Mouse (Mus musculus) lung, embryonic 16.5 days (tissue): Measurements from ENCODE around the gene Gsdma2. TPM values are rescaled to one million over a fixed set of nuclear protein-coding genes. Genes with fewer than 3 reads are reported as not detected.
"Not testable (repeated sequence)": the region's sequence is repeated elsewhere in the genome, so short reads cannot be mapped to it uniquely, and the experiment has no call there.

Source experiments
- ATAC-seq: fragments of 200-750 bp; cut with Nextera tagmentation; 2 replicates; pipeline ENCODE4 v1.8.0; 2017; ENCODE audit warnings: low read depth, mild to moderate bottlenecking, moderate library complexity
- H3K27ac ChIP-seq: fragments of 300-500 bp; sonication (generic); 2 replicates; pipeline ENCODE4 v1.5.1; 2014; ENCODE audit warnings: mild to moderate bottlenecking, control low read depth, low read length
- H3K27me3 ChIP-seq: fragments of 300-500 bp; sonication (generic); 2 replicates; pipeline ENCODE4 v1.6.1; 2014; ENCODE audit warnings: low read depth, low read length, mixed read lengths; ENCODE audit not compliant: control insufficient read depth, insufficient read depth
- H3K36me3 ChIP-seq: fragments of 300-500 bp; sonication (generic); 2 replicates; pipeline ENCODE4 v1.6.1; 2014; ENCODE audit warnings: low read length; ENCODE audit not compliant: control insufficient read depth, insufficient read depth
- H3K4me1 ChIP-seq: fragments of 300-500 bp; sonication (generic); replicated peaks from 2 replicates; pipeline ENCODE4 v1.6.1; 2014; ENCODE audit warnings: low read length, mixed read lengths; ENCODE audit not compliant: control insufficient read depth, insufficient read depth
- H3K4me2 ChIP-seq: fragments of 300-500 bp; sonication (generic); 2 replicates; pipeline ENCODE4 v1.6.1; 2014; ENCODE audit warnings: low read depth, low read length, control low read depth
- H3K4me3 ChIP-seq: fragments of 300-500 bp; sonication (generic); 2 replicates; pipeline ENCODE4 v1.5.1; 2014; ENCODE audit warnings: mild to moderate bottlenecking, low read length, control low read depth
- H3K9ac ChIP-seq: fragments of 300-500 bp; sonication (generic); 2 replicates; pipeline ENCODE4 v1.6.1; 2014; ENCODE audit warnings: low read length, control low read depth
- H3K9me3 ChIP-seq: fragments of 300-500 bp; sonication (generic); 2 replicates; pipeline ENCODE4 v1.6.1; 2016; ENCODE audit warnings: low read length; ENCODE audit not compliant: control insufficient read depth
- WGBS: fragments of 180-500 bp; shearing (Covaris S2); extraction: QIAGEN DNeasy Blood & Tissue Kit; methylation state at CpG from one replicate; pipeline ENCODE4 v1.1.7; 2014; 5-methylcytosine and 5-hydroxymethylcytosine counted together
- polyA plus RNA-seq: library from polyadenylated mRNA; unstranded; fragments of >200 nt; fragmentation: Nextera tagmentation; extraction: Ambion mirVana; gene quantifications from 2 replicates; pipeline ENCODE4 v1.2.1, GENCODE M21; 2015

Gene Gsdma2
- polyA plus RNA-seq, 1 experiment from 2014 or later: not detected

DNA sequence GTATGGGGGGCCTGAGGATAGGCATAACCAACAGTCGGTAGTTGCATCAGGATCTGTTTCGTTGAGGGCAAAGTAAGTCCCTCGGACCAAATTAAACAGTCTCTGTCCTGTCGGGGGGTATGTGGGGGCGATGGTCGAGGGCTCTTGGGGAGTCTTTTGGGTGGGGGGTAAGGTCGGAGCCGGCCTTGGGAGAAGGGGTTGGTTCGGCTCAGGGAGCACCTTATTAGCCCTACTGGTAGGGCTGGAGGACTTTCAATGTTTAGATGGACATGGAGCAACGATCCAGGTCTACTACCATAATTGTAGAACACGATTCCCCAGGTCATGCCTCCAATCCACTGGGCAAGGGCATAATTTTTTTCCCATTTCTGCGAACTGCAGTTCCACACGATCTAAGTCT, 25.8 kb upstream of the Gsdma2 start:
- no peak for ATAC-seq
- 87% methylated on average over 13 of the region's 13 CpGs for WGBS

GRCm38 (mm10) chr11:98623981-98624380, 22.6 kb upstream of the Gsdma2 start:
- not testable (repeated sequence) for H3K4me3 ChIP-seq, H3K4me1 ChIP-seq, H3K27ac ChIP-seq, H3K27me3 ChIP-seq, ATAC-seq, H3K9ac ChIP-seq, H3K36me3 ChIP-seq, H3K9me3 ChIP-seq, H3K4me2 ChIP-seq
- WGBS: 66% methylated on average over 6 of the region's 6 CpGs

More for the DNA sequence above, 25.8 kb upstream of the Gsdma2 start:
- no peaks in the 10 kb centered on the region for H3K9me3 ChIP-seq
- no peaks in the 10 kb centered on the region for H3K27me3 ChIP-seq
- no peak overlapping the region for H3K27ac ChIP-seq
- no peaks in the 10 kb centered on the region for H3K36me3 ChIP-seq
- no peak overlapping the region for H3K4me3 ChIP-seq
- no peaks in the 10 kb centered on the region for H3K4me1 ChIP-seq
- no peak overlapping the region for H3K9ac ChIP-seq
- no peak overlapping the region for H3K4me2 ChIP-seq

DNA sequence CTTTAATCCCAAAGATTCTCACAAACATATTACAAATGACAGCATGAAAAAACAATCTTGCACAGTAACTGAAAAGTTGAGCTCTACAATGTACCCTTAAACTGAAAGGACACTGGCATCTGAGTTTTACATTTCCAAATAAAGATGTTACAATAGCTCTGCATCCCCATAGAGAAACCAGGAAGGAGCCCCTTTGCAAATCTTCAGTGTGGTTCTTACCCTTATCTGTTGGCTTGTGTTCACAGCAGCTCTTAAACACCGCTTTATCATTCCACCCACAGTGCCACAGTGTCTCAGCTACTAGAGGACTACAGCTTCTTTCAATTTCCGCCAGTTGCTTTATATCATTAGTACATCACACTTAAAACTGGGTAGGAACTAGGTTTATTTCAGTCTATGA, 22.2 kb upstream of the Gsdma2 start:
- not testable (repeated sequence) for H3K4me3 ChIP-seq, H3K27ac ChIP-seq, H3K27me3 ChIP-seq, H3K9me3 ChIP-seq, ATAC-seq, H3K4me1 ChIP-seq, H3K36me3 ChIP-seq, H3K9ac ChIP-seq, H3K4me2 ChIP-seq
- WGBS: 83% methylated on average over 2 of the region's 2 CpGs

DNA sequence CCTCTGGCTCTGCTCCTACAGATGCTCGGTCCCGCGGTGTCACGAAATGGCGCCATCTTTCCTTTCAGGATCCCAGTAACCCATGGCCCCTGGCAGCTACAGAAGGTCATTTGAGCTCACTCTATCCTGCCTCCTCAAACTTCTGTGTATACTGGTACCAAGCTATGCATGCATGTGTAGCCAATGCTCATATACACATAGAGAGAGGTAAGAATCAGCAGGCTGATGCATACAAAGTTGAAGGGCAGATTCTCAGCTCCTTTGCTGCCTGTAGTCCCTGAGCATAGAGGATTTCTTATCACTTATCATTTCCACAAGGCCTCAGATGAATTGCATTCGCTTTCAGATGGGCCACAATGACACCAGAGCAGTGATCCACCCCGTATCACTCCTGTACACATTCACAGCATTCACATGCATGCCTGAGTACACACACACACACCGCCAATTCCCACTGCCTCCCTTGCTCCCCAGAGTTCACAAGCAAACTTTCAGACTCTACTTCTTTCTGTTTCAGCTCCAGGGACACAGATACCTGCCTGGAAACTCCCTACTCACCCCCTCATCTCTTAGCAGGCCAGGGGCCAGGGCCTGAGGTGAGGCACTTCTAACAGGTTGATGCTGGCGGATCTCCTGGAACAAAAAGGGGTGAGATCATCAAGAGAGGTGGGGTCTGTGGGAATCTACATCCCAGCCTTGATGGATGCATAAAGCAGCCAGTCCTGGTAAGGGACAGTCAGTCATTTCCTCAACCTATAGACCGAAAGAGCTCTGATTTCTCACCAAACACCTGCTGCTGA, 20.7 kb upstream of the Gsdma2 start, which contains the start of the genes Gm12355 and Gsdma3:
Gene Gm12355 (minus strand): TSS at position 51 of the 800 bp plus-strand sequence.
Gene Gsdma3 (plus strand): TSS at position 750 of the 800 bp plus-strand sequence.
- H3K27me3 ChIP-seq: no peaks in the 10 kb centered on the region
- H3K9me3 ChIP-seq: no peaks in the 10 kb centered on the region
- H3K9ac ChIP-seq: no peak within 1 kb of the TSS
- no peak for ATAC-seq
- no peaks in the 10 kb centered on the region for H3K36me3 ChIP-seq
- H3K4me2 ChIP-seq: no peak within 1 kb of the TSS
- no peaks in the 10 kb centered on the region for H3K4me1 ChIP-seq
- 84% methylated on average over 10 of the region's 10 CpGs for WGBS
- no peak within 1 kb of the TSS for H3K4me3 ChIP-seq
- H3K27ac ChIP-seq: no peak within 1 kb of the TSS

- Histone ChIP-seq H3K9me3 (no peaks in the 10 kb centered on the region), H3K36me3 (no peaks in the 10 kb centered on the region), H3K4me1 (no peaks in the 10 kb centered on the region), H3K9ac (no peak overlapping the region), H3K27me3 (no peaks in the 10 kb centered on the region), H3K27ac (no peak overlapping the region), H3K4me3 (no peak overlapping the region), H3K4me2 (no peak overlapping the region)
- WGBS: 92% methylated on average over 3 of the region's 3 CpGs
- no peak for ATAC-seq
Observed at GRCm38 (mm10) chr11:98628706-98629105, 17.9 kb upstream of the Gsdma2 start.

DNA sequence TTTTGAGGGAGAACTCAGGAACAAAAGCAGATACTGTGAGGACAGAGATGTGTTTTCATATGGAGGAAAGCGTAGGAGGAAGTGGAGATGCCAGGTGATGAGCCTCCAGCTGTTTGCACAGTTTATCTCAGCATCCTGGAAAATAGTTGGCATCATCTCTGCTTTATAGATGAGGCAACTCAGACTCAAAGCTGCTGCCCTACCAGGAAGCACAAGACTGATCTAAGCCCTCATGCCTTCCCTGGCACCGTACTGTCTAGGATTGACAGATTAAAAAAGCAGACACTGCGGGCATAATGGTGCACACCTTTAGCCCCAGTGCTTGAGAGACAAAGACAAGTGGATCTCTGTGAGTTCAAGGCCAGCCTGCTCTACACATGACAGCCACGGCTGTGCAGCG, 15.9 kb upstream of the Gsdma2 start:
- no peaks in the 10 kb centered on the region for H3K36me3 ChIP-seq
- no peaks in the 10 kb centered on the region for H3K27me3 ChIP-seq
- H3K4me1 ChIP-seq: no peaks in the 10 kb centered on the region
- H3K4me2 ChIP-seq: no peak overlapping the region
- no peak overlapping the region for H3K4me3 ChIP-seq
- ATAC-seq: no peak
- 81% methylated on average over 5 of the region's 5 CpGs for WGBS
- no peak overlapping the region for H3K27ac ChIP-seq
- no peak overlapping the region for H3K9ac ChIP-seq
- no peaks in the 10 kb centered on the region for H3K9me3 ChIP-seq

- H3K27ac ChIP-seq, H3K4me1 ChIP-seq, H3K4me3 ChIP-seq, H3K36me3 ChIP-seq, H3K9ac ChIP-seq, H3K27me3 ChIP-seq, H3K4me2 ChIP-seq, ATAC-seq, H3K9me3 ChIP-seq: not testable (repeated sequence)
- 32% methylated on average over 10 of the region's 10 CpGs for WGBS
Observed at GRCm38 (mm10) chr11:98635312-98635970, 11.1 kb upstream of the Gsdma2 start.

- H3K36me3 ChIP-seq: no peaks in the 10 kb centered on the region
- no peak overlapping the region for H3K4me2 ChIP-seq
- H3K4me1 ChIP-seq: no peaks in the 10 kb centered on the region
- H3K27ac ChIP-seq: no peak overlapping the region
- 68% methylated on average over 1 of the region's 1 CpGs for WGBS
- no peak overlapping the region for H3K9ac ChIP-seq
- no peak for ATAC-seq
- no peaks in the 10 kb centered on the region for H3K27me3 ChIP-seq
- no peak overlapping the region for H3K4me3 ChIP-seq
- no peaks in the 10 kb centered on the region for H3K9me3 ChIP-seq
Observed at GRCm38 (mm10) chr11:98637501-98637900, 9.1 kb upstream of the Gsdma2 start.

DNA sequence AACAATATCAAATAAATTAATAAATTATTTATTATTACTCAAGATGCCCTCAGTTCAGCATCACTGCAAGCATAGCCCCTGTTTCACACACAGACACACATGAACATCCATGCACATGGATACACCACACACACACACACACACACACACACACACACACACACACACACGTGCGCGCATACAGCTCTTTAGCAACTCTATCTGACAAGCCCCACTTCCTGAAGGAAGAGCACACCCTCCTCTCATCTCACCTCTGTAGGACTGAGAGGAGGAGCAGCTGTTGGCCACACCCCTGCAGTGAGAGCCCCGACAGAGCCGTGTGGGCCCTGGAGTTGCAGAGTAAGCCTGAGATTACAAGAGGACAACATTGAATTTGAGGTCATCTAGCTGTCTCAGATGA, 6.5 kb upstream of the Gsdma2 start:
- ATAC-seq: no peak
- Histone ChIP-seq H3K27me3 (no peaks in the 10 kb centered on the region), H3K4me2 (no peak overlapping the region), H3K27ac (no peak overlapping the region), H3K36me3 (no peaks in the 10 kb centered on the region), H3K4me3 (no peak overlapping the region), H3K9me3 (no peaks in the 10 kb centered on the region), H3K4me1 (no peaks in the 10 kb centered on the region), H3K9ac (no peak overlapping the region)
- 45% methylated on average over 5 of the region's 5 CpGs for WGBS
